Mouse (Mus musculus): ENCODE data around the gene Noto.

Noto gene

DNA sequence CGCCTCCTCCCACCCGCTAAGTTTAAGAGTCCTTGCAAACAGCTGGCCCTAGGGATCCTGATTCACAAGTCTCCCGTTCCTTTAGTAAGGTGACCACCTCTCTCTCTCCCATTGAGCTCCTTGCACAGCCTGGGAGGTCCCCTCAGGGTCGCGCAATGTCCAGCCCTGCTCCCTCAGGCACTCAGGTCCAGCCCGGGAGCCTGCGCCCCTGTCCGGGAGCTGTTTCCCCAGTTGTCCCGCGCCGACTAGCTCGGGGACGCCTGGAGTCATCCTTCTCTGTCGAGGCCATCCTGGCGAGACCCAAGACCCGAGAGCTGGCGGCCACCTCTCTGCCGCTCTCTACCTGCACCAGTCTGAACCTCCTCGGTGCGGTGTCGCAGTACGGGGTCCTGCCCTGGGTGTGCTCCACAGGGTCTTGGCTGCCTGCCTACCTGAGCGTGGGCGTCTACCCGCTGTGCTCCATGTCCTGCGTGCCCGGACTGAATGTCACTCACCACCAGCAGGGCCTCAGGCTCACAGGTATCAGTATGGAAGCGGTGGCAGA is at the start of gene Noto:
Noto (plus strand) TSS at position 51 of the 544 bp plus-strand sequence.
- DNase-seq (ENCODE audit: low spot score): no peak

DNA sequence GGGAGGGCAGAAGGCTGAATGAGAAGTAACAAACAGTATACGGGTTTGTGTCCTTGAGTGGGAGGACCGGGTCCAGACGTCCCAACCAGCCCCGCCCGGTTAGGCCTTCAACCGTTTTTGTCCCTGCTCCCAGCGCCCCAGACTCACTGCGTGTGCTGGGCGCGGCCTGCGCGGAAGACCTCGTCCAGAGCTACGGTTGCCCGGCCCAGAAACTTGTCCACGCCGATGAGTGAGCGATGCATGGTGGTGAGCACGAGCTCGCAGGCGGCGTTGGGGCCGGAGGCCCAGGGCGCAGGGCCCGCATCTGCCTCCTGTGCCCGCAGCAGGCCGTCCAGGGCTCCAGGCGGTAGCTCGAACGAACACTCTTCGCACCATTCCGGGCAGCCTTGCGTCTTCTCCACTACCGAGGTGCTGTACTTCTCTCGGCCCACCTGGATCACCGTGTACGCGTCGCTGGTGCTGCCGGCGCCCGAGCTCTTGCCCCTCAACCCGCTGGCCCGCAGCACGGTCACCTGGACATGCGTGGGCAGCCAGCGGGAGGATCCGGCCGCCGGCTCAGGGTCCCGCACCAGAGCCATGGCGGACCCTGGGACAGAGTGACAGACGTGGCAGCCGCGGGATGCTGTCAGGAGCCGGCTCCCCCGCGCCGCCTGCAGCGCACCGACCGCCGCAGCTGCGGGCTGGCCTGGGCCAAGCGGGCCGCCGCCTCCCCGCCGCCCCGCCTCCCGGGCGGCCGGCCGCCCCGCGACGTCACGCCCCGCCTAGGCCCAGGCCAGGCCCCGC is 49.5 kb upstream of the Noto start, which contains the start of gene Rab11fip5:
Rab11fip5 (minus strand) TSS at position 684 of the 783 bp plus-strand sequence.
- DNase-seq (ENCODE audit: low spot score): peak; percentile 44

DNA sequence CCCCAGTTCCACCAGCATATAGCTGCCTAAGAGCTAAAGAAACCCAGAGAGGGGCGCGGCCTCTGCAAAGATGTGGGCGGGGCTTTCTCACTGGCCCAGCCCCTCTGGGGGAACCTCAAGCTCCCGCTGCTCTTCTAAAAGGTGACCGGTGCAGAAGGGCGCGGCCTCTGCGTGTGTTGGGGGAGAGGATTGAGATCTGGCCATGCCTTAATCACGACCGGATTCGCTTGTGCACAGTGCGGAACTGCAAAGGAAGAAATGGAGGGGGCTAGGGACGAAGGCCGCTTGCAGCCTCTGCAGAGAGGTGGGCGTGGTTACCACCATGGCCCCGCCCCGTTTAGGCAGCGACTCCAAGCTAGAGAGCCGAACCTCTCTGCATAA is 49.0 kb upstream of the Noto start:
- DNase-seq (ENCODE audit: low spot score): peak; percentile 98

DNA sequence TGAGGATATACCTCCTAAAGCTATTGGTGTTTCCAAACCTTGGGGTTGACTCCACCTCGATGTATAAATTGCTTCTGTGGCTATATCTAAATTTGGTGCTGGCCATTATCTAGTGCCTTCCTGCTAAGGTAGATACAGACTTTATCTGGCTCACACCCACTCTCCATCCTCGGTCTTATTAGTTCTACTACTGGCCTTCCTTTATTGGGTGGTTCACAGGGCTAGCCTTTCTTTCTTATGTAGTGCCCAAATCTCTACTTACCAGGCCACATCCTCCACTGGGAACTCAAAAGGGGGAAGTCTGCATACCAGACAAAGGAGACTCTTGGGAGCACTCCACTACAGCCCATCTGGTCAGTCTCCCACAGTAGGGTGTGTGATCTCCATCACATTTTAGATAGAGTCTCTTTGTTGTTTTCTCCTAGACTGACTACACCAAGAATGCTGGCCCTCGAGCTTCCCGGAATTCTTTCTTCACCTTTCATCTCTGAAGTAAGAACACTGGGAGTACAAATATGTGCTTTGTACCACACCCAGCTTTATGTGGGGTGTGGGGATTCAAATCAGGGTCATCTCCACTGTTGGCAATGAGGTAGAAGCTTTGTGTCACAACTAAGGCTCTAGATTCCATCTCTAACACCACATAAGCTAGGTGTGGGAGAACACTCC is 46.5 kb upstream of the Noto start:
- DNase-seq (ENCODE audit: low spot score): no peak

DNA sequence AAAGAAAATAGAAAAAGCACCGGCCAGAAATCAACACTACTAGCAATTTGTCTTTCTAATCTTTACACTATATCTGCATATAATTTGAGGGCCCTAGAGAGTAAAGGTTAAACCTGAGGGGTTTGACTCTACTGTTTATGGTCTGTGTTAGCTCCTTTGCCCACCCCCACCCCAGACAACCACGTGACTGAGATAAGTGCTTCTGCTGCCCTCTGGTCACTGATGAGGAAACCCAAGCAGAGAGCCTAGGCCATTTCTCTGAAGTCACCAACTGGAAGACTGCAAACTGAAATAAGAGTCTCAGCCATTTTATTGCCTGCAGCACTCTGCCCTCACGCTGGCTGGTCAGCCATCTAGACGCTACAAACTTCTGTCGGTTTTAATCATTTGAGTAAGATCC is 45.8 kb upstream of the Noto start:
- no peak for DNase-seq (ENCODE audit: low spot score)

DNA sequence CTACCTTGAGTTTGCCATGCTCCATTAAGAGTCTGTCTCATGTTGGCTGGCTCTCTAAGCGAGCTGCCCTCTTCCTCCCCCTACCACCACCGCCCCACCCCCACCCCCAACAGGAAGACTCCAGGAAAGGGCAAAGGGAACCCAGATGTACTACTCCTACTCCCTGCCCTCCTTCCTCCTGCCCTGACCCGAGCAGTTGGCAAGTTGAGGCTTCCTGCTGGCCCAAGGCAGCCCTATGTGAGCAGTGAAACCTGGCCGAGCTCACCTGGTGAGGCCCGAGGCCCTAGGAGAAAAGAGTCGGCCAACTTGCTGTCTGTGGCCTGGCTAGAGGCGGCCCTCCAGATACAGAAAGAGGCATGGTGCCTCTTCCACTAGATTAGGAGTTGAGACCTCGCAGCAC is 45.1 kb upstream of the Noto start:
- no peak for DNase-seq (ENCODE audit: low spot score)

DNA sequence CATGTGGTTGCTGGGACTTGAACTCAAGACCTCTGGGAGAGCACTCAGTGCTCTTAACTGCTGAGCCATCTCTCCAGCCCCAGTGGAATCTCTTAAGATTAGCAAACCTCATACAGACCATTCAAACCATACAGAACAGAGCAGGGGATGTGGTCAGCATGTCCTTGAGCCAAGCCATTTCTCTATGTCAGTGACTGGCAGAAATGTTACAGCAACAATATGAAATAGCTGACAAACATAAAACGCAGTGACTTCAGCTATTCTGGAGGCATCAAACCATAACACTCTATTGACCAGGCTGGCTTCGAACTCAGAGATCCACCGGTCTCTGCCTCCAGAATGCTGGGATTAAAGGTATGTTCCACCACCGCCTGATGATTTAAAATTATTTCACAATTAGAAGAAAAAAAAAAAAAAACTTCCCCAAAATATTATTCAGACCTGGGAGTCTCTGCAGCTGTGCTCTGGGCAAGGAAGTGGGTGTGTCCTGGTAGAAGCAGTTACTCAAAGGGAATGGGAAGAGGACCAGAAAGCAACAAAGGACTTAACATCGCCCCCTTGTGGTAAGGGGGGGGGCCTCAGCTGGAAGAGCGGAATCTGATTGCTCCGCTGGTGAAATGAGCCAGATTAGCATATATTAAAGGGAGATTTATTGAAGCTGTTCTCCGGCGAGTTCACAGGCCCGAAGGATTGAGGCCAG is 43.3 kb upstream of the Noto start:
- DNase-seq (ENCODE audit: low spot score): peak; percentile 86

DNA sequence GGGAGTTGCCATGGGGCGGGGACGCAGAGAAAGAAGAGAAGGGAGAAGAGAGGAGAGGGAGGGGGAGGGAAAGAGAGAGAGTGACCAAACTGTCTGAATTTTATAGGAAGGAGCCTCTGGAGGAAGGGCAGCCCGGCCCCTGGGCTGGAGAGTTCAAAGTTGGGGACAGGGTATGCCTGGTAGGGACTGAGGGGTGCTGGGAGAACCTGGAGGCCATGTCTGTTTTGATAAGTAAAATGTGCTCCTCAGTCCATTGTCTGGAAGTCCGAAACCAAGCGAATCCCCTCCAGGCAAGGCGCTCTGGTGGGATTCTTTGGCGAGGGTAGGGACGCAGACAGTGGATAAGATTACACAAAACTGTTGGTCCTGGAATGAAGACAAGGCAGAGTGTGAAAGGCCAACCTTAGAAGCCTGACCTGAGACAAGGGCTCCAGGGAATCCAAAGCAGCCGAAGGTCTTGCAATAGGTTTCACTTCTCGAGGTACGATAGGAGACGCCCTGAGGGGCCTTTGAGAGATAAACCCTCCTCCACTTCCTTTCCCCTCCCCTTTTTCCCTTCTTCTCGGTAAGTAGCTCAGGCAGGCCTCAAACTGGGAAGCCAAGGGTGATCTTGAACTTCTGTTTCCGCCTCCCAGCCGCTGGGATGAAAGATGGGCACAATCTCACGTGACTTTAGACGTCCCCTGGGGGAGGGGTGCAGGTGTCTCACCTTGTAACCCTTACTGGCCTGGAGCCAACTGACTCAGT is 42.6 kb upstream of the Noto start:
- no peak for DNase-seq (ENCODE audit: low spot score)

DNA sequence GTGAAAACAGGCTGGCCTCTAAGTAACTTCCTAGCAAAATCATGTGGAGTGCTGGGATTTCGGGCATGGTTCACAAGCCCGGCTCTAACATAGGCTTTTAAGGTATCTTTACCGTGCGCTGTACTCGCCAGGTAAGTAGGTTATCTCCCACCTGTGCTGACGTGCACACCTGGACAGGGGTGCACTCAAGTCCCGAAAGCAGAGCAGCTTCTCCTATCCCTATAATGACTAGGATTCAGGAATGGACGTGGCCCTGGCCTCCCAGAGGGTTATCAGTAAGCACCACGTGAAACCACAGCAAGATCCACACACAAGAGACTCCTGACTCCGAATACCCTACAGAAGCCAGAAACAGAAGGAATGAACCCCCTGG is 42.1 kb upstream of the Noto start:
- DNase-seq (ENCODE audit: low spot score): no peak

DNA sequence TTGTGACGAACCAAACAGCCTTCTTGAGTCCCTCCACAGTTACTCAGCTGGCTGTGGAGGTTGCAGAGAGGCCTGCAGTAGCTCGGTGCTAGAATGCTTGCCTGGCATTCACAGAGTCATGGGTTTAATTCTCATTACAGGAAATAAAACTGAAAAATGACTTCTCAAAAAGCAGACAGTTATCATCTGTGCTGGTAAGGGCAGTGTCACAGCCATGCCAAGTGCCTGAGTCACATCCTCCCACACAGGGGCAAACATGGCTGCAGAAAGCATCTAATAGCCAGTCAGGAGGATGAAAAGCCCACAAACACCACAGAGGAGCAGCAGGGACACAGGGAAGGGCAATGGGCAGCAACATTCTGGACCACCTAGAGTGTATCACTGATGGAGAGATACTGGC is 40.9 kb upstream of the Noto start:
- no peak for DNase-seq (ENCODE audit: low spot score)

DNA sequence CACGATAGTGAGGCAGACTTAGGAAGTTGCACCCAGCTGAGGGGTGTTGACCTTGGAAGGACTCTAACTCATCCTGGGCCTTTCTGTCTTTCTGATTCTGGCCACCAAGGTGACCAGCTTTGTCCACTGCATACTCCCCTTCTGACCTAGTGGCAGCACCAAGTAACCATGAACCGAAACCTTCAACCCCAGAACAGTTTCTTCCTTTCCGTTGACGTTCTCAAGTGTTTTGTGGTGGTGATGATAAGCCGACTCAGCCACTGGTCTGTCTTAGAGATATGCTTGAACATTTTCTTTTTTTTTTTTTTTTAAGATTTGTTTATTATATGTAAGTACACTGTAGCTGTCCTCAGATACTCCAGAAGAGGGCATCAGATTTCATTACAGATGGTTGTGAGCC is 35.1 kb upstream of the Noto start:
- no peak for DNase-seq (ENCODE audit: low spot score)

DNA sequence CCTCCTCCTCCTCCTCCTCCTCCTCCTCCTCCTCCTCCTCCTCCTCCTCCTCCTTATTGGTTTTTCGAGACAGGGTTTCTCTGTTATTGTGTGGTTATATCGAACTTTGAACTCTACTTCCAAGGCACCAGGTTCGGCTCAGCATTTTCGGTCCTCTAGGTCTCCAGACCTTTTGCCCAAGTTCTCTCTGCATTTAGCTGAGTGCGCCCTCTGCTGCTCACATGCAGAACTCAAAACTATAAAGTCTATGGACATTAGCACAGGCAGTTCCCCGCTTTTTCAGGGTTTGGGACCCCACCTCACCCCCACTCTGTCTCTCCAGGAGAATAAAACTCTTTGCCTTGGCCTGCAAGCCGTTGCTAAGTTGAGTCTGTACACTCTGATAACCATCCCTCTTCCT is 31.9 kb upstream of the Noto start:
- DNase-seq (ENCODE audit: low spot score): peak; percentile 79

DNA sequence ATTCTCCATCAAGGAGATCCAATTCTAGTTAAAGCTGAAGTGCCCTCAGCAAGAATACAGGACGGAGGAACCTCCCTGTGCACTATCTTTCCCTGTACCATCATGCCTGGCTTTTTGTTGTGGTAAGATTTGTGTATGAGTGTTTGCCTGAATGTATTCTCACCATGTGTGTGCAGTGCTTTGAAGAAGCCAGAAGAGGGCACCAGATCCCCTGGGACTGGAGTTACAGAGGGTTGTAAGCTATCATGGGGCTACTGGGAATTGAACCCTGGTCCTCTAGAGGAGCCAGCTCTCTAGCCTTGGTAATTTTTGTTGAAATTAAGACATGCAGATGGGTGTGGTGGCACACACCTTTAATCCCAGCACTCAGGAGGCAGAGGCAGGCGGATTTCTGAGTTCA is 28.3 kb upstream of the Noto start:
- no peak for DNase-seq (ENCODE audit: low spot score)

DNA sequence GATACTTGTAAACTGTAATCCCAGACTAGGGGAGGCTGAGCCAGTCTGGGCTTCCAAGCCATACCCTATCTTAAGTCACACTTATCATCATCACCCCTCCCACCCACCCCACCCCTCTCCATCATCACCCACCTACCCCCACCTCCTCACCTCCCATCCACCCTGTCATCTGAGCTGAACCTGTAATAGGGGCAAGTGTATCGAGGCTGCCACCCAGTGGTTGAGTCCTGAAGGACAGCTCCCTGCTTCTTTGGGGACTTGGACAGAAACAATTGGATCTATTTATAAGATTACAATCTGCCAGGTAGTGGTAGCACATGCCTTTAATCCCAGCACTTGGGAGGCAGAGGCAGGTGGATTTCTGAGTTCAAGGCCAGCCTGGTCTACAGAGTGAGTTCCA is 26.5 kb upstream of the Noto start:
- peak; percentile 33 for DNase-seq (ENCODE audit: low spot score)

DNA sequence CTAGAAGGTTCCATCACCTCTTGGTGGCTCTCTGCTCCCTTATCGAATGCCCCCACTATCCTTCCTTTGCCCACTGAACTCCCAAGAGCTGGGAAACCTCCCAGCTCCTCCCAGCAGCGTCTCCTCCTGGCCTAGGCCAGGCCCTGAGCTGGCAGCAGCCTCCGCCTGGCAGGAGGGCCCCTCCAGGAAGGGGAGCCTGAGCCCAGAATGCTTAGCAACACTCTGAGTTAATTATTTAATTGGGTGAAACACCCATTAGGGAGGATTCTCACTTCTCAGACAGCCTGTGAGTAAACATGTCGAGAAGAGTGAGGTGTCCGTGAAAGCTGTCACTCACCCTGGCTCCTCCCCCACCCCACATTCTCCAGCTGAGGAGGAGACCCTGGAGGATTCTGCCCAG is 24.0 kb upstream of the Noto start:
- no peak for DNase-seq (ENCODE audit: low spot score)

DNA sequence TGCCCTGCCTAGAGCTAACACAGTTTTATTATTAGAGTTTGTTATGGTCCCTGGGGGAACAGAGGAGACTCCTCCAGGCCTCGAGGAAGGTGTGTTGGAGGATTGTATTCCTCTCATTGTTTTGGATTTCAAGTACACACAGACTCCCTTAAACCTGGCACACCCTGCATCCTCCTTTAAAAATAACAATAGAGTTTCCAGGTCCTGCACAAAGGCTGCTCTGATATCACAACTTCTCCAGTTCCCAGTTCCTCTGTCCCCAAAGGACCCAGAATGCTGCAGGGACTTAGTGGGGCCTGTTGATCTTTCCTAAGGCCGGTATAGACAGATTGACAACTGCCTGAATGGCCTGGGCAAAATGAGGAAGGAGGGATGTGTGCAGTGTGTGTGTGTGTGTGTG is 21.1 kb upstream of the Noto start:
- no peak for DNase-seq (ENCODE audit: low spot score)

DNA sequence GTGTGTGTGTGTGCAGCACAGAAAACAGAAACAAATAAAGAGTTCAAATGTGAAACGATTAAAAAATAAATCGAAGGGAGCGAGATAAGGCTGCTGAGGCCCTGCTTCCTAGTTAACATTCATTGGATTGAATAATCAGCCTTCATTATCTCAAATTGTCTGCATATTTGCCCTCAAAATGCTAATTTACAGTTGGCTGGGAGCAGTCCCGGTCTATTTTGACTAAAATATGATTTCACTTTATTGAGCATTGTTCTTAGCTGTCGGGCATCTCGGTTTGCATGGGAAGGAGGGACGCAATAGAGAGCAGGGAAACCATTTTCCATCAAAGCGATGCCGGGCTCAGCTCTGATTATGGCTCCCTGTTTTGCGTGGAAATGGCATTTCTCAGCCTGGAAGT is 20.6 kb upstream of the Noto start:
- no peak for DNase-seq (ENCODE audit: low spot score)

DNA sequence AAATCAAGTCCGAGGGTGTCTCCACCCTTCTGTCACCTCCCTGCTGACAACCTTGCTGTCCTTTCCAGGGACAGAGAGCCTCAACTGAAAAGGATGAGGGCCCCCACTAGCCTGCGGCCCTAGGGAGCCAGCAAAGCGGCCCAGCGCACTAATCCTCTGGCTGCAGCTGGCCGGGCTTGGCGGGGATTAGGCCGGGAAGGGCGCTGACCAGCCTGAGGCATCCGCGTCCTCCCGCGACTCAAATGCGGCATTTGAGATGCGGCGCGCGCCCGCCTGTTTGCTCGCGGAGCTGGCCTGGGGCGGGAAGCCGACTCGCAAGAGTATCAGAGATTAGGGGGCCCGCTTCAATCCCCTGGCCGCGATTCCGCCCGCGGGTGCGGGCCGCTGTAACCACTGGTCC is 14.7 kb upstream of the Noto start:
- no peak for DNase-seq (ENCODE audit: low spot score)

DNA sequence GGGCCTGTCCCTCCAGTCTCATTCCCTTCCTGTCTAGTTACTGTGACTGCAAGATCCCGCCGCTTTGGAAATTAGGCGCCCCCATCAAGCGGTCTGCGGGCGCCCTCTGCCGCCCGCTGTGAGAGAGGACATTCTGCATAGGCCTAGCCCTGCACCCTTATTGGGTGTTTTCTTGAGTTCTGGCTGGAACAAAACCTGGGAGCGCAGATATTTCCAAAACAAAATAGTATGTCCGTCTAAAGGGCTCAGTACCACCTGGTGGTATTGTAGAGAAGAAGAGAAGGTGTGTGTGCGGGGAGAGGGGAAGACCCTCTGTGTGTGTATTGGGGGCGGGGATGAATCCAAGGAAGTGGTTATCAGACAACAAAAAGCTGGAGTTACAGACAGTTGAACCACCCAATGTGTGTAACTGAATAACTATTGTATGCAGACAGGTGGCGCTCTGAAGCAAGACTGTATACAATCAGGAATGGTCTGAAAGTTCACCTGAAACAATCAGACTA is 12.9 kb upstream of the Noto start:
- DNase-seq (ENCODE audit: low spot score): peak; percentile 49

DNA sequence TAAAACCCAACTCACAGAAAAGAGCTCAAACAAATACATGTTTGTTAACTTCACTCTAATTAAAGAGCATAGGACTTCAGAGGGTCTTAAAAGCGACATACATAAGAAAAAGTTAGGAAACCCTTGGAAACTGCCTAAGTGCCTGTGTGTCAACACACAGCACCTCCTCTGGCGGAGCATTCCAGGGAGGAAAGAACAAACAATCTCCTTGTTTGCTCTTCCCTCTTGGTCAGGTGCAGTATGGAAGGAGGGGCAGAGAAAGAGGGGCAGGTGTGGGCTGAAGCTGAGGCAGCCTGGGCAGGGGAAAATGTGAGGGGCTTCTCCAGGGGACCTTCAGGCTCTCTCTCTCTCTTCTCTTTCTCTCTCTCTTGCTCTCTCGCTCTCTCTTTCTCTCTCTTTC is 7.9 kb upstream of the Noto start:
- no peak for DNase-seq (ENCODE audit: low spot score)

DNA sequence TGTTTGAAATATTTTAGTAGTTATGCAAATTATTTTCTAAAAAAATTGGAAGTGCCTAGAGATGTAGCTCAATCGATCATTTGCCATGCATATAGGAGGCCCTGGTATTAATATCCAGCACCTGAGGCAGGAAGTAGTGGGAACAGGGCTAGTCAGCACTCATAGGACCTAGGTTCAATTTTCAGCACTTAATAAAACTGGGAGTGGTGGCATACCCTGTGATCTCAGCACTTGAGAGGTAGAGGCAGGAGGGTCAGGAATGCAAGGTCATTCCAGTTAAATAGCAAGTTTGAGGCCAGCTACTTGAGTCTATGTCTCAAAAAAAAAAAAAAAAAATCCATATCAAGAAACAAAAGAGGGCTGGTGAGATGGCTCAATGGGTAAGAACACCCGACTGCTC is 4.5 kb upstream of the Noto start:
- no peak for DNase-seq (ENCODE audit: low spot score)

DNA sequence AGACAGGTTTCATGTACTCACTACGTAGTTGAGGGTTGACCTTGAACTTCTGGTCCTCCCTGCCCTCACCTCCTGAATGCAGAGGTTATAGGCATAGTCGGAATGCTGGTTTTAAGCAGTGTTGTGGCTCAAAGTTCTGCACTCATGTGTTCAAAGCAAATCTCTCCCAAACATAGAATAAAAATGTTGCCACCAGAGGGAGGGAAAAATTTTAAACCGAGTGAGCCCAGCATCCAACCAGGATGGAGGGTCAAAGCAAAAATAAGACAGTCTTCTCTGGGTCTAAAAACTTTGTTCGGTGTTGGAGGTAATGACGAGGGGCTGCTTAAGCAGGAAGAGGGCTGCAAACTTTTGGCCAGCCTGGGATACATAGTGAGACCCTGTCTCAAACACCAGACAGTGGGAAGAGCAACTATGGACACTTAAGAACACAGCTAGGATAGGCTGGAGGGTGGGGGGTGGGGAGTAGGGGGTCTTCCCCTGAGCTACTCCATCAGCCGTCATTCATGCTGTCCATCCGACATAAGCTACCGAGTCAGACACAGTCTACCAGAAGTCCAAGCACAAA is 7.7 kb downstream of the Noto start:
- no peak for DNase-seq (ENCODE audit: low spot score)
